Mouse (Mus musculus): ENCODE data around the gene Noc2l. TPM values are rescaled to one million over a fixed set of nuclear protein-coding genes. Genes with fewer than 3 reads are reported as not detected.

Gene Noc2l
- polyA plus RNA-seq, 1 experiment from 2014 or later = 124 TPM

DNA sequence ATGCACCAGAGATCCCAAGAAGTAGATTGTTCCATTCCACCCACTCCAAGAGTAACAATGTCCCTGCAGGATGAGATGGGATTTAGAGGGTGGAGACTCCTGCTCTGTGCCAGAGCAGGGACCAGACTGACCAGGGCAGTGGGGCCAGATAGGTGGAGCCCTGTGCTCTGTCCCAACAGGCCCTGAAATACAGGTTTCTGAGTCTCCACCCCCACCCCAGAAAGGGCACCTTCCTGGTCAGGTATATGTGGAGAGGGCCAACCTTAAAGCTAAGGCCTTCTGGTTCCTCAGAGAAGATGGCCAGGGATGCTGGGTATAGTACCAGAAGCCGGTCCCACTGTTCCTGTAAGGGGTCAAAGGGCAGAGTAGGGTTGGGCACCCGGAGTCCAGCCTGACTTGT is 11.5 kb upstream of the Noc2l start:
- 83% methylated on average over 2 of the region's 2 CpGs for WGBS
- Histone ChIP-seq H3K27me3 (ENCODE audit: poor library complexity, severe bottlenecking) (no peaks in the 10 kb centered on the region), H3K9me3 (no peaks in the 10 kb centered on the region), H3K4me3 (no peak overlapping the region), H3K36me3 (replicated peaks) (peaks cover 10% of the 10 kb centered on the region), H3K27ac (no peak overlapping the region), H3K4me1 (peaks cover 12% of the 10 kb centered on the region)
- no peak for DNase-seq (ENCODE audit: extremely low spot score, low spot score)

DNA sequence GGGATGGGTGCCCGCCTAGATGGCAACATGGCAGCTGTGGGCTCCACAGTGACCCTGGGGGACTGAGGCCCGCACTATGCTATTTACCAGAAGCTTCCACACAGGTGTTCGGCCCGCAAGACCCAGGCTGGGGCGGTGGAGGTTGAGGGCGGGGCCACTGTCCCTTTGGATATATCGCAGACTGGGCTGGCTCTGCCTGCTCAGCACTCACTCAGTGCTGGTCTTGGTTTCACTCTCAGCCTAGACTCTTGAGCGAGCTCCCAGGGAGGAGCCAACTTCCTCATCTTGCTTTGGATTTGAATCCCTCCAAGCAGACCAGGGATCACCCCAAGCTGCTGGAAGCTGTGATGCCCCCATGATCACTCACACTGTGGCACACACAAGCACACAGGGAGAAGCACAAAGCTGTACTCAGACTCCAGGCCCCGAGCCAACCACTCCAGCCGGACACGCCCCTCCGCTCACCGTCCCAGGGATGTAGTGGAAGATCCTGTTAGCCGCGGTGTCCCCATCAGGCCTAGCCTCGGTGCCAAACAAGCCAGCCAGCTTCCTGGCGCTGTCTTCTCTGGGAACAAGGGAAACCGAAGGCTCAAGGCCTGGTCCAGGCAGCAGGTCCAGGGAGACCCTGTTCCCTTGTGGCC is 7.9 kb upstream of the Noc2l start:
- Histone ChIP-seq H3K4me3 (0 out of 2 replicates have a peak overlapping the region, but pooled peaks have one; percentile 12), H3K36me3 (replicated peaks) (peaks cover 40% of the 10 kb centered on the region), H3K9me3 (no peaks in the 10 kb centered on the region), H3K4me1 (peaks cover 12% of the 10 kb centered on the region), H3K27me3 (ENCODE audit: poor library complexity, severe bottlenecking) (no peaks in the 10 kb centered on the region), H3K27ac (no peak overlapping the region)
- no peak for DNase-seq (ENCODE audit: extremely low spot score, low spot score)
- WGBS = 38% methylated on average over 18 of the region's 18 CpGs

DNA sequence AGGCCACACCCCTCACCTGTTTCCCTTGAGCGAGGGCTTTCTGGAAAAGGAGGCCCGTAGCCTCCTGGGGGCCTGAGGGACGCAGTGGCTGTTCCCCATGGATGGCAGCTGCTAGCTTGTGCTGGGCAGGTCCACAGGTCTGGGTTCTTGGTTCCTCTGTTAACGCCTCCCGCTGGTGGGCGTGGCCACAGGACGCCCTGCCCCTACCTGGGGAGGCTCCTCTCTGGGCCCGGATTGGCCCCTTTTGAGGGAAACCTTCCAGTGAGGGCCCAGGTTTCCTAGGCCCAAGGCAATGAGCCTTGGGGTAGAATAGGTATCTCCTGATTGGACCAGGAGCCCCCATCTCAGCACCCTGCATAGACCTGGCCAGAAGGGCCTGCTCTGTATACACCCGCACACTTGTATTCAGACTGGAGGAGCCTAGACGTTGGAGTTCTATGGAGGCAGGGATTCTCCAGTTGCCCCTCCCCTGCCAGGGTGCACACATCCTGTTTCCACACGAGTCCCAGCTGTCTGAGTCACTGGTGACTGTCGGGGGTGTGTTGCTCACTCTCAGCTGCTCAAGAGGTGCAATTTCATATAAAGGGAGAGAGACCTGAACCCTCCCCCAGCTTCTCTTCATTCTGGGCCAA is 7.3 kb upstream of the Noc2l start:
- Histone ChIP-seq H3K4me3 (0 out of 2 replicates have a peak overlapping the region, but pooled peaks have one; percentile 12), H3K9me3 (no peaks in the 10 kb centered on the region), H3K27ac (no peak overlapping the region), H3K27me3 (ENCODE audit: poor library complexity, severe bottlenecking) (no peaks in the 10 kb centered on the region), H3K36me3 (replicated peaks) (peaks cover 46% of the 10 kb centered on the region), H3K4me1 (peaks cover 18% of the 10 kb centered on the region)
- 22% methylated on average over 12 of the region's 12 CpGs for WGBS
- DNase-seq (ENCODE audit: extremely low spot score, low spot score) = no peak

DNA sequence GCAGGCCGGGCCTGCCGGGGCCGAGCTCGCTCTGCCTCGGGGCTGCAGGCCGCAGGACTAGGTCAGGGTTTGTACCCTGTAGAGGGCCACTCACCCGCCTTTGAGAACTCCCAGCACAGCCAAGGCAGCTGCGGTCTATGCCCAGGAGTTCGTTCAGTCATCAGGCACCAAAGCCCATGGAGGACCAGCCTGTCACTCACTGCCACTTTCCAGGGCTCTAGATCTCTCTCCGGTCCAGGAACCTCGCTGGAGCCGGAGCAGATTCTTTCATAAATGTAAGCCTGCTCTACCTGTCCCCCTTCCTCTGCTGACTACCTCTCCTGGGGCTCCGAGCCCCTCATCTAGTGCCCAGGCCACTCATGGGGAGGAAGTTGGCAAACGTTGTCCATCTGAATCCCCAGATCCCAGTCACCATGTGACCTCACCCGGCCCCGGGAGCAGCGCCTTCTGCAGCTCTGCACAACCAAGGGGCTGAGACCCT is 1.7 kb upstream of the Noc2l start:
- peaks cover 67% of the 10 kb centered on the region for H3K36me3 ChIP-seq (replicated peaks)
- peak; percentile 56 for DNase-seq (ENCODE audit: extremely low spot score, low spot score)
- H3K4me1 ChIP-seq = peaks cover 28% of the 10 kb centered on the region
- no peaks in the 10 kb centered on the region for H3K27me3 ChIP-seq (ENCODE audit: poor library complexity, severe bottlenecking)
- 4% methylated on average over 17 of the region's 17 CpGs for WGBS
- peak overlapping the region; percentile 74 for H3K4me3 ChIP-seq
- H3K9me3 ChIP-seq = no peaks in the 10 kb centered on the region
- peak overlapping the region; percentile 92 for H3K27ac ChIP-seq

DNA sequence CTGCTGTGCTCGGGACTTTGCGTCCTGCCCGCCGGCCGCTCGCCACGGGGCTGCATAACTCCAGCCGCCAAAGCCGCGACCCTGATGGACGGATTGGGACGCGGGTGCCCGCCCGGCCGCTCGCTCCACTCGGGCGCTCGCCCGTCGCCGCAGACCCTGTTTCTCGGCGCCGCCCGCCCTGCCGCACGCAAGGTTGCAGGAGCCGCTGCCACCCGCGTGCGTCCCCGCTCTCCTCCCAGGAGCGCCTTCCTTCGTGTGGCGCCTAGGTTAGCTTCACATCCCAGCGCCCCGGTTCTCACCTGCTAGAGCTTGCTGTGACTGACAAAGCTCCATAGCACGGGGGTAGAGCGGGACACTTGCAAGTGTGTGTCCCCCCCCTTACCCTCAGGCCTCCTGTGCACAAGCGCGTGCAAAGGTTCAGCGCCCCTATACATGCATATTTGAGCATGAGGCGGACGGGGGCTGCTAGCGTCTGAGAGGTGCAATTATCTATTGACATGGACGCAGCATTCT is 1.1 kb upstream of the Noc2l start, which contains the start of gene Plekhn1:
TSS of gene Plekhn1 (minus strand) at position 157 of the 513 bp plus-strand sequence.
- Histone ChIP-seq H3K9me3 (no peaks in the 10 kb centered on the region), H3K27me3 (ENCODE audit: poor library complexity, severe bottlenecking) (no peaks in the 10 kb centered on the region), H3K4me1 (peaks cover 28% of the 10 kb centered on the region), H3K4me3 (peak within 1 kb of the TSS; percentile 93), H3K36me3 (replicated peaks) (peaks cover 67% of the 10 kb centered on the region), H3K27ac (peak within 1 kb of the TSS; percentile 93)
- DNase-seq (ENCODE audit: extremely low spot score, low spot score) = peak; percentile 81
- WGBS = 0% methylated on average over 48 of the region's 48 CpGs

DNA sequence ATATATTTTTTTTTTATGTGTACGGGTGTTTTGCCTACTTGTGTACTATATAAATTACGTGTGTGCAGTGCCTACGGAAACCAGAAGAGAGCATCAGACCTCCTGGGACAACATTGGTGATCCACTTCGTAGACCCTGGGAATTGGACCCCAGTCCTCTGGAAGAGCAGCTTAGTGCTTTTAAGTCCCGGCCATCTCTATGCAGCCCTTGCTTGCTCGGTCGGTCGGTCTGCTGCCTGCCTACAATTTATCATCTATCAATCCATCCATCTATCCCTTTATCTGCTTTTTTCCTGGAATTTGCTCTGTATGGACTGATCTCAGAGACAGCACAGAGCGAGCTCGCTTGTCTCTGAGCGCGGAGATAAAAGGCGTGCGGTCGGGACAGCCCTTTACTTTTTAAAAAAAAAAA is 445 bp upstream of the Noc2l start:
- Histone ChIP-seq H3K27me3 (ENCODE audit: poor library complexity, severe bottlenecking) (no peaks in the 10 kb centered on the region), H3K4me1 (peaks cover 28% of the 10 kb centered on the region), H3K4me3 (peak overlapping the region; percentile 93), H3K27ac (peak overlapping the region; percentile 93), H3K36me3 (replicated peaks) (peaks cover 67% of the 10 kb centered on the region), H3K9me3 (no peaks in the 10 kb centered on the region)
- 3% methylated on average over 15 of the region's 15 CpGs for WGBS
- no peak for DNase-seq (ENCODE audit: extremely low spot score, low spot score)

GRCm38 (mm10) chr4:156236651-156237447 is 1.0 kb downstream of the Noc2l start:
- 28% methylated on average over 58 of the region's 60 CpGs for WGBS
- Histone ChIP-seq H3K4me1 (peaks cover 28% of the 10 kb centered on the region), H3K4me3 (peak overlapping the region; percentile 93), H3K27me3 (ENCODE audit: poor library complexity, severe bottlenecking) (no peaks in the 10 kb centered on the region), H3K27ac (peak overlapping the region; percentile 93), H3K9me3 (no peaks in the 10 kb centered on the region), H3K36me3 (replicated peaks) (peaks cover 67% of the 10 kb centered on the region)
- no peak for DNase-seq (ENCODE audit: extremely low spot score, low spot score)

DNA sequence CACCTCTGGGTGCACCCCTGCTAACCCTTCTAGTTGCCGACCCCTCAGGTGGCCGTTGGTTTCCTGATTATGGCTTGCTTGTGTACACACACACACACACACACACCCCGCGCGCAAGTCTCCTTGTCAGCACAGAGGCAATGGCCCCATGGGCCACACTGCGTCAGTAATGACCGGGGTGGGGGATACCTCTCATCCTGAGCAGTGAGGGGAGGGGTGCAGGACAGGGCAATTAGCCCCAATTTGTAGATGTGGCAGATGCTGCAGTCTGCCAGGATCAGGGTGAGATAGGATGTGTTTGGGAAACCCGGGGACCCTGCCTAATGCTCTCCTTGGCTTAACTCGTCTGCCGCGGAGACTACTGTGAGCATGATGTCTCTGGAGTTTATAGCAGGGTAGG is 13.8 kb downstream of the Noc2l start:
- peaks cover 32% of the 10 kb centered on the region for H3K27me3 ChIP-seq (ENCODE audit: poor library complexity, severe bottlenecking)
- no peak for DNase-seq (ENCODE audit: extremely low spot score, low spot score)

DNA sequence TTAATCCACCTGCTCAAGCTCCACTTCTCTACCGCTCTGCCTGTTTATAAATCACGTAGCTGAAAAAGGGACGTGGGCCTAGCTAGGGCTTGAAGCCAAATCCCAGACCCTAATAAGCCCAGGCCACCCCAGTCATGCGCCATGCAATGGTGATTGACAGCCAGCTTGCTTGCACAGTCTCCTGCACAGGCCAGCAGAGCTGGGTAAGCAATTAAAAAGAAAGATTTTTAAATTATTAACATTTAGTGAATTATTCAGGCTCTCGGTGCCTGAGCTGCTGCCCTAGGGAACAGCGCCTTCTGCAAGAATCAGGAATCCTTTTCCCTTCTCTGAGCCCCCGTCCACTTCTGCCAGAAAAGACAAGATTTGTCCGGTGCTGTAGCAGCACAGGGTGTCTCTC is 15.3 kb downstream of the Noc2l start:
- Histone ChIP-seq H3K36me3 (replicated peaks) (peaks cover 40% of the 10 kb centered on the region), H3K27ac (no peak overlapping the region), H3K9me3 (no peaks in the 10 kb centered on the region), H3K4me3 (no peak overlapping the region), H3K4me1 (peaks cover 30% of the 10 kb centered on the region), H3K27me3 (ENCODE audit: poor library complexity, severe bottlenecking) (peaks cover 45% of the 10 kb centered on the region)
- no peak for DNase-seq (ENCODE audit: extremely low spot score, low spot score)
- 78% methylated on average over 8 of the region's 8 CpGs for WGBS

More for the DNA sequence above, 13.8 kb downstream of the Noc2l start:
- WGBS = 73% methylated on average over 11 of the region's 11 CpGs
- Histone ChIP-seq H3K36me3 (replicated peaks) (peaks cover 55% of the 10 kb centered on the region), H3K27ac (no peak overlapping the region), H3K9me3 (no peaks in the 10 kb centered on the region), H3K4me1 (peaks cover 19% of the 10 kb centered on the region), H3K4me3 (no peak overlapping the region)

- Histone ChIP-seq H3K36me3 (replicated peaks) (peaks cover 29% of the 10 kb centered on the region), H3K4me1 (peaks cover 30% of the 10 kb centered on the region), H3K4me3 (no peak overlapping the region), H3K27ac (no peak overlapping the region), H3K9me3 (no peaks in the 10 kb centered on the region), H3K27me3 (ENCODE audit: poor library complexity, severe bottlenecking) (peaks cover 45% of the 10 kb centered on the region)
- no peak for DNase-seq (ENCODE audit: extremely low spot score, low spot score)
- WGBS = 27% methylated on average over 7 of the region's 7 CpGs
These were observed 16.3 kb downstream of the Noc2l start for GRCm38 (mm10) chr4:156252140-156252539.

GRCm38 (mm10) chr4:156252619-156253018 is 16.8 kb downstream of the Noc2l start:
- no peaks in the 10 kb centered on the region for H3K9me3 ChIP-seq
- peaks cover 45% of the 10 kb centered on the region for H3K27me3 ChIP-seq (ENCODE audit: poor library complexity, severe bottlenecking)
- WGBS = 41% methylated on average over 3 of the region's 3 CpGs
- no peak overlapping the region for H3K4me3 ChIP-seq
- H3K27ac ChIP-seq = no peak overlapping the region
- peaks cover 25% of the 10 kb centered on the region for H3K36me3 ChIP-seq (replicated peaks)
- no peak for DNase-seq (ENCODE audit: extremely low spot score, low spot score)
- peaks cover 30% of the 10 kb centered on the region for H3K4me1 ChIP-seq

- Histone ChIP-seq H3K4me1 (peaks cover 30% of the 10 kb centered on the region), H3K9me3 (no peaks in the 10 kb centered on the region), H3K27me3 (ENCODE audit: poor library complexity, severe bottlenecking) (peaks cover 45% of the 10 kb centered on the region), H3K36me3 (replicated peaks) (peaks cover 20% of the 10 kb centered on the region), H3K4me3 (no peak overlapping the region), H3K27ac (no peak overlapping the region)
- DNase-seq (ENCODE audit: extremely low spot score, low spot score) = no peak
- 44% methylated on average over 7 of the region's 7 CpGs for WGBS
These were observed 17.2 kb downstream of the Noc2l start for GRCm38 (mm10) chr4:156253043-156253442.
